Mouse (Mus musculus): ENCODE measurements around the gene Gm13279.
"Not testable (repeated sequence)": the region's sequence is repeated elsewhere in the genome, so short reads cannot be mapped to it uniquely, and the experiment has no call there.

- not testable (repeated sequence) for TF ChIP-seq USF1 (IDR thresholded peaks at IDR 0.05; ENCODE audit: low read depth); TCF12 (IDR thresholded peaks at IDR 0.05; ENCODE audit: insufficient read depth, poor library complexity, severe bottlenecking); POLR2A (IDR thresholded peaks at IDR 0.05; ENCODE audit: insufficient read length, low read depth); CEBPB (IDR thresholded peaks at IDR 0.05; ENCODE audit: insufficient read depth, poor library complexity, severe bottlenecking); POLR2AphosphoS2 (IDR thresholded peaks at IDR 0.05; ENCODE audit: insufficient read length, low read depth); SRF (IDR thresholded peaks at IDR 0.05; ENCODE audit: control insufficient read depth, insufficient read length, low read depth); MAX (IDR thresholded peaks at IDR 0.05; ENCODE audit: low read depth); MYOG (IDR thresholded peaks at IDR 0.05; ENCODE audit: control insufficient read depth in 1 of 3, insufficient read depth in 1 of 3, insufficient read length in 2 of 3, low read depth in 2 of 3); REST (IDR thresholded peaks at IDR 0.05; ENCODE audit: insufficient read depth, insufficient read length)
Measured at GRCm38 (mm10) chr4:88797097-88797496, at the start of gene Gm13279.
